Mouse (Mus musculus): ENCODE results near the gene Dnajc25.

DNA sequence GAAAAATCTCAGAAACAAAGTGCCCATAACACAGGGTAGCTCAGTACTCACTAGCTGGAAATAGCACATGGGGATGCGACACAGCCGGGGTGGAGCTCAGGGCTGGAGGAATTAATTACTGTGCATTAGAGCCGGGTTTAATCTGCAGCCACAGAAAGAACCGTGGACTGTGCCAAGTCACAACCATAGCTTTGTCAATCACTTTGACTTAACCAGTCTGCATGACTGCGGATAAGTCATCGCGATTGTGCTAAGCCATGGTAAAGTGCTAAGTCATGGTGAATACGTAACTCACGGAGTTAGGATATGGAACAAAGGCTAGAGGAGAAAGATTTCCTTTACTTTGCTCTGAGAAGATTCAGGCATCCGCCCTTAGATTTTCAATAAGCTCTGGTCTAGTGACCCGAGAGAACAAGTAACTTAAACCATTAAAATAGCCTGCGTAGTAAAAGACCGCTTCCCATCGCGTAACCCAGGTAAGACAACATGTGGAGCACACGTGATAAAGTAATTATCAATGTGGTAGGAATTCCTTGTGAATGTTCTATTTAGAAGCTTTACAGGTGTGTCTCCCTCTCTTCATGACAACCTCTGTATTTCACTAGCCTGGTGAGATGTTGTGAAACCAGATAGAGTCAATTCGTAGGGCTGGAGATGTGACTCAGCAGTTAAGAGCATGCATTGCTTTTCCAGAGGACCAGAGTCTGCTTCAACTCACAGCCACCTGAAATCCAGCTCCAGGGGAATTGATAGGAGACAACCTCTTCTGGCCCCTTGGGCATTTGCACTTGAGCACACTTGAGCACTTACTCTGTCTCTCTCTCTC is 4.0 kb upstream of the Dnajc25 start:
- TF ChIP-seq EP300 (IDR thresholded peaks at IDR 0.05) (no peak), CTCF (IDR thresholded peaks at IDR 0.05) (no peak)

Data from lung, postnatal 0 days (tissue).